Mouse (Mus musculus) lung, adult 2 months (tissue): ENCODE measurements around the gene Fam102a. TPM values are rescaled to one million over a fixed set of nuclear protein-coding genes. Genes with fewer than 3 reads are reported as not detected.

Experiments used
- DNase-seq: peaks from one replicate; pipeline ENCODE4 v3.0.0; 2022
- H3K4me1 ChIP-seq: fragments of 200-500 bp; 2 replicates; pipeline ENCODE4 v1.6.1; 2011; ENCODE audit warnings: low read length; ENCODE audit not compliant: control insufficient read depth, insufficient read depth
- H3K4me3 ChIP-seq: fragments of 200-500 bp; replicated peaks from 2 replicates; pipeline ENCODE3; 2011; ENCODE audit warnings: low read depth, mild to moderate bottlenecking, control low read depth, low read length; ENCODE audit errors: extremely low read depth
- CTCF ChIP-seq: fragments of 200-500 bp; IDR thresholded peaks from 2 replicates; pipeline ENCODE4 v1.5.1; 2011; ENCODE audit warnings: mild to moderate bottlenecking, low read length, control low read depth; ENCODE audit not compliant: insufficient read depth
- POLR2A ChIP-seq: fragments of 200-500 bp; IDR thresholded peaks from 2 replicates; pipeline ENCODE4 v1.6.1; 2011; ENCODE audit warnings: low read depth, mild to moderate bottlenecking, control low read depth, low read length, borderline replicate concordance; ENCODE audit errors: extremely low read depth
- WGBS: fragments of 180-500 bp; shearing (Covaris S2); methylation state at CpG from one replicate; pipeline ENCODE4 v1.1.7; 2018; 5-methylcytosine and 5-hydroxymethylcytosine counted together
- polyA plus RNA-seq: library from polyadenylated mRNA; depleted of rRNA; stranded (reverse); fragments of >200 nt; gene quantifications from 2 replicates; pipeline ENCODE4 v1.2.3, GENCODE M21; 2012

Gene Fam102a
- polyA plus RNA-seq, 1 experiment, result 24.0 TPM

- no peak for TF ChIP-seq CTCF
- TF ChIP-seq POLR2A, result no peak
- no peak for DNase-seq
- Histone ChIP-seq H3K4me1 (peaks cover 19% of the 10 kb centered on the region), H3K4me3 (no peak overlapping the region)
- 12% methylated on average over 4 of the region's 4 CpGs for WGBS
Measured at GRCm38 (mm10) chr2:32509287-32509686, 25.8 kb upstream of the Fam102a start.

DNA sequence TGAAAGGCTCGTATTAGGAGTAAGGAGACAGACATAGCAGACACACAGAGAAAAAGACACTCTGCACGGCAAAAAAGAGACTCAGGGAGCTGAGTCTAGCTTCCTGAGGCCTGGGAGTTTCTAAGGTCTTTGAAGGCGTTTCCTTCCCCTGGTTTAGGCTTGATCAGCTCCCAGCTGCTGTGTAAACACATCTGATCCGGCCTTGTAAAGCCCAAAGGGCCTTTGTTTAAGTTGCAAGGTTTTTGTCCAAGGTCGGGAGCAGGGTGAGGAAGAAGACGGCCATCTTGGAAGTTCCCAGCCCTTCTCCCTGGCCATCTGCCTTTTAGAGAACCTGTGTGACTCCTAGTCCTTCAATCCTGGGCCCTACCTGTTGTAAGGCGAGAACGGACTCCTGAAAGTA is 25.2 kb upstream of the Fam102a start:
- Histone ChIP-seq H3K4me3 (no peak overlapping the region), H3K4me1 (peaks cover 19% of the 10 kb centered on the region)
- TF ChIP-seq CTCF (no peak), POLR2A (no peak)
- WGBS, result 37% methylated on average over 8 of the region's 8 CpGs
- no peak for DNase-seq

DNA sequence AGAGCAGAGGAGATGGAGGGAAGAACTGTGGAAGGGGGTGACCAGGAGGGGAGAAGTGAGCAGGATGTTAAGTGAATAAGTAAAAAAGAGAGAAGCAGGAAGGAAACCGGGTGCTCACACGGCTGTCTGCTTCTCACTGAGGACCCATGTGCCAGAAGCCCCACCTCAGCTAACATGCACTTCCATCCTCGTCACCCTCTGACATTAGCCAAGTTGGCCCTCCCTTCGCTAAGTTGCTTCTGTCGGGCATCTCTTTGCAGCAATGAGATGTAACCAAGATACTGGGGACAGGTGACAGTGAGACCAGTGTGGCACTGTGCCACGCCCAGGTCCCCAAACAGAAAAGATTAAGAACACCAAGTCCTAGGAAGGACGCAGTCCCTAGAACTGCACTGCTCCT is 22.5 kb upstream of the Fam102a start:
- TF ChIP-seq POLR2A (no peak), CTCF (no peak)
- DNase-seq, result no peak
- WGBS, result 58% methylated on average over 7 of the region's 7 CpGs
- Histone ChIP-seq H3K4me1 (peaks cover 10% of the 10 kb centered on the region), H3K4me3 (no peak overlapping the region)

DNA sequence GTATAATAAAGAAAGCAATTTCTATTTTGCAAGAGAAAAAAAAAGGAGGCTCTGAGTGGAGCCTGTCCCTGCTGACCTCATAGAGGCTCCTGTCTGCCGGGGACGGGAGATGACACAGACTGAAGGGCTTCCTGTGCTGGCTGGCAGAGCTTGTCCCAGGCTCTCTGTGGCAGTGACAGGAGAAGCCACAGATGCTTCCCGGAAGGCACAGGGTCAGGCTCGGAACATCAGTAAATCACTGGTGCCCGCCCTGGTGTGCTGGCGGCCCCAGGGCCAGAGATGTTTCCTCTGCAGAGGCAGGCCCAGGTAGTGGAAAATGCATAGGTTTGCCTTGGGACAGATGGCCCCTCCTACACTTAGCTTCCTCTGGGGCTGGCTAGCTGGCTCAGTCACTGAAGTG is 20.8 kb upstream of the Fam102a start:
- Histone ChIP-seq H3K4me3 (no peak overlapping the region), H3K4me1 (peaks cover 6% of the 10 kb centered on the region)
- WGBS, result 35% methylated on average over 6 of the region's 6 CpGs
- no peak; the same call in 1 of the 2 replicates for TF ChIP-seq POLR2A
- no peak for TF ChIP-seq CTCF
- DNase-seq, result no peak

DNA sequence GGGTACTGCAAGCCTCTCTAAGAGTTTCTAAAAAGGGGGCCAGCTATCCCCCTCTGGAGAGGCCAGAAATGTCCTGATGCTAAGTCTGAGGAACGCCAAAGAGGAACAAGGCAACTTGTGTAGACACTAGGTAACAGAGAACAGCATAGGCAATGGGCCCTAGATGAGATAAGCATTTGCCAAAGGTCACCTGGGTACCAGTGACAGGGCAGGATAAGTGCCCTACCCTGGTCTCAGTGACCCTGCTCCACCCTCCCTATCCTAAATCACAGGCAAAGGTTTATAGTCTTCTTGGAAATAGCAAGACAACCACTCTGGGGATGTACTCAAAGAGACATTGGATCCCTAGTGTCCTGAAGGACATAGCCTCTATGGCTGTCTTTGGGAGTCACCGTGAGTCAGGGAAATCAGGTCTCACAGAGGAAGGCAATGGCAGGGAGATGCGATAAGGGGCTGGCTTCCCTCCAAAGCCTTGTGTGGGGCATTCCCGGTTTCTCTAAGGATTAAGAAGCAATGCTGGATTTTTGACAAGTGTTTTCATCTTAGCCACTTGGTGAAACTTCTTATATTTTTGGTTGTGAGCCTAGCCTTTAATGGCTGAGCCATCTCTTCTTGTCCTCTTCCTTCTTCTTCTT is 17.8 kb upstream of the Fam102a start:
- no peak for DNase-seq
- WGBS, result 54% methylated on average over 4 of the region's 4 CpGs
- H3K4me3 ChIP-seq, result no peak overlapping the region
- H3K4me1 ChIP-seq, result no peaks in the 10 kb centered on the region
- TF ChIP-seq POLR2A, result no peak
- no peak for TF ChIP-seq CTCF

DNA sequence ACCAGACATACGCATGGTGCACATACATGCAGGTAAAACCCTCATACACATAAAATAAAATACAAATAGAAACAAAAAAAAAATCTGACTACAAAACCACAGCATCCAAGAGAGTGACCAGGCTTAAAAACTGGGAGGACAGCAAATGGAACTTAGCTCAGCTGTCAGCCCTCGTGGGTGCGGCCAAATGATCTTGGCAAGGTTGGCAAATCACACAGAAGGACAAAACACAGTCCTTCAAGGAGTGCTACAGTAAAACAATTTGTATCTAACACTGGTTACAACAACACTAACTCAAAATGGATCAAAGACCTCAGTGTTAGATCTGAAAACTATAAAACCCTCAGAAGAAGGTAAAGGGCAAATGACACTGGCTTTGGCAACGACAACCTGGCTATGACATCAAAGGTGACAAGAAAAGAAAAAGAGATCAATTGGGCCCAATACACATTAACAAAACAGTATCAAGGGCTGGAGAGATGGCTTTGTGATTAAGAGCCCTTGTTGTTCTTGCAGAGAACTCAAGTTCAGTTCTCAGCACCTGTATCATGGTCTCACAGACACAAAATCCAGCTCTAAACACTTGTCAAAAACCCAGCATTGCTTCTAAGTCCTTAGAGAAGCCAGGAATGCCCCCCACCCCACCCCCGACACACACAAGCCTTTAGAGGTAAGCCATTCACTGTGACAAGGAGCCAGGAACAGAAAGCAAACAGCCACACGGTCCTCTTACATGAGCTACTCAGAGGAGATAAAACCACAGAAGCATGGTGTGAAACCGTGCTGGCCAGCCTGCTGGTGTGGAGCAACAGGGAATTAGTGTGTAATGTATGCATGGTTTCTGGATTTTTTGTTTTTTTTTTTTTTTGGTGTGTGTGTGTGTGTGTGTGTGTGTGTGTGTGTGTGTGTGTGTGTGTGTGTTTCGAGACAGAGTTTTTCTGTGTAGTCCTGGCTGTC is 14.8 kb upstream of the Fam102a start:
- TF ChIP-seq CTCF (no peak), POLR2A (no peak)
- H3K4me1 ChIP-seq, result no peaks in the 10 kb centered on the region
- H3K4me3 ChIP-seq, result no peak overlapping the region
- 66% methylated on average over 8 of the region's 8 CpGs for WGBS
- no peak for DNase-seq

GRCm38 (mm10) chr2:32524536-32525031 is 10.5 kb upstream of the Fam102a start:
- DNase-seq, result no peak
- TF ChIP-seq CTCF (no peak), POLR2A (no peak)
- Histone ChIP-seq H3K4me3 (no peak overlapping the region), H3K4me1 (no peaks in the 10 kb centered on the region)
- WGBS, result 66% methylated on average over 13 of the region's 13 CpGs

DNA sequence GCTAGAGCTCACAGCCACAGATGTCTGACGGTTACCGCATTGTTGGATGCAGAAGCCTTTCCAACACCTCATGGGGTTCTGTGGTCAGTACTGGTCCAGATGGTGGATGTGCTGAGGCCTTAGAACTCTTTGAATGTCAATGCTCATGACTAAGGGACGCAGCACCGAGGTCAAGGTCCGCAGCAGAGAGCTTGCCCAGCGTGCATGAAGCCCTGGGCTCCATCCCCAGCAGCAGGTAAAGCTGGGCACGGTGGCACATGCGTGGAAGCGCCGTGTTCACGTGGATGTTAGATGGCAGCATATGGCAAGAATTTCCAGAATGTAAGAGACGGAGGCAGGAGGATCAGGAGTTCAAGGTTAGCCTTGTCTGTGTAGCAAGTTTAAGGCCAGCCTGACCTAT is 9.3 kb upstream of the Fam102a start:
- TF ChIP-seq CTCF (no peak), POLR2A (no peak)
- Histone ChIP-seq H3K4me3 (no peak overlapping the region), H3K4me1 (no peaks in the 10 kb centered on the region)
- WGBS, result 89% methylated on average over 12 of the region's 12 CpGs
- no peak for DNase-seq

DNA sequence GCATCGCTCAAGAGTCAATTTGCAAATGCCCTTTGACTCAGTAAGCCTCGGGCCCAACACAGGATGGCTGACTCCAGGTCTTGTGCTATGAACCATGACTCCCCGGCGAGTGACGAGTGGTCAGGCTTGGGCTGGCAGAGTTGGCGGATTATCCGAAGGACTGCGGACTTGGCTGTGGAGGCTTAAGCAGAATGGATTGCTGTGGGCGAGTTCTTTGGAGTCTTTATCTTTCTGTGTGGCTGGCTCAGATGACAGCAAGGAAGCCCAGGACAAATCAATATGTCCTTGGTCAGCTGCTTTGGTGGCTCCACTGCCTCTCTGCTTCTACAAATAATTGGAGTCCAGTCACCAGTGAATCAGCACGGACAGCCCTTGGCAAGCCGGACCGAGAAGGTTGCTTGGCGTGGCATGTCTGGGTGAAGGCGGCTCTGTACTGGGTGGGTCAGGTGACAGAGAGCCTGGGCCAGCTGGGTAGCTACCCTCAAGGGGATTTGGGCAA is 7.6 kb upstream of the Fam102a start:
- DNase-seq, result no peak
- TF ChIP-seq CTCF (no peak), POLR2A (no peak)
- Histone ChIP-seq H3K4me3 (no peak overlapping the region), H3K4me1 (no peaks in the 10 kb centered on the region)
- 84% methylated on average over 14 of the region's 14 CpGs for WGBS

DNA sequence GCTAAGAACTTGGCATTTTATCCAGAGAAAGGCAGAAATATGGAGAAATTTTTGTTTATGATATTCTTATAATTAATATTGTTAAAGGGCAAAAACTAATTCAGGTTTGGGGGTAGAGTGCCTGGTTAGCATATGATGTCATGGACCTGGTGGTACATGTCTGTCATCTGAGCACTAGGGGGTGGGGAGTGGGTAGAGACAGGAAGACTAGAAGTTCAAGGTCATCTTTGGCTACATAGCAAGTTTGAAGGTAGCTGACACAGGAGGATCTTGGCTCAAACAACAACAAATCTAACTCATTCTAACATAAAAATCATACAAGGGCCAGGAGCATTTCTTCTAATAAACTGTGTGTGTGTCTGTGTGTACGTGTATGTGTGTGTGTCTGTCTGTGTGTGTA is 6.8 kb upstream of the Fam102a start:
- no peak overlapping the region for H3K4me3 ChIP-seq

More for the DNA sequence above, 6.8 kb upstream of the Fam102a start:
- TF ChIP-seq POLR2A, result no peak
- no peak for TF ChIP-seq CTCF
- no peaks in the 10 kb centered on the region for H3K4me1 ChIP-seq
- no peak for DNase-seq
- WGBS, result 80% methylated on average over 1 of the region's 1 CpGs
